Mouse (Mus musculus): ENCODE data around the gene Prox1. TPM values are rescaled to one million over a fixed set of nuclear protein-coding genes. Genes with fewer than 3 reads are reported as not detected.

Gene Prox1
- 13.8 TPM for polyA plus RNA-seq (2014; fragmentation: Illumina TruSeq; extraction: RNeasy Lipid Tissue Mini Kit (QIAGEN cat#74804); ENCODE audit: low read depth, low replicate concordance)

GRCm38 (mm10) chr1:190169911-190170818, at the start of gene Prox1:
Prox1 (minus strand) TSS chr1:190170714.

Other genes with a start within 250 kb of the Prox1 start
- 4.2 TPM for gene Smyd2, start 248.4 kb downstream of the Prox1 start, polyA plus RNA-seq (2014; fragmentation: Illumina TruSeq; extraction: RNeasy Lipid Tissue Mini Kit (QIAGEN cat#74804); ENCODE audit: low read depth, low replicate concordance)

All from kidney, adult 10 weeks (tissue).